Mouse (Mus musculus) neural tube, embryonic 15.5 days (tissue): ENCODE results near the gene BC048562. TPM values are rescaled to one million over a fixed set of nuclear protein-coding genes. Genes with fewer than 3 reads are reported as not detected.

Source experiments
- ATAC-seq: fragments of 200-750 bp; cut with Nextera tagmentation; 2 replicates; pipeline ENCODE4 v1.8.0; 2017; ENCODE audit warnings: mild to moderate bottlenecking, moderate TSS enrichment, moderate library complexity; ENCODE audit not compliant: low FRiP score
- H3K27ac ChIP-seq: fragments of 300-500 bp; sonication (generic); replicated peaks from 2 replicates; pipeline ENCODE4 v1.5.1; 2015; ENCODE audit warnings: mild to moderate bottlenecking, inconsistent platforms
- H3K27me3 ChIP-seq: fragments of 300-500 bp; sonication (generic); replicated peaks from 2 replicates; pipeline ENCODE4 v1.6.1; 2015; ENCODE audit warnings: inconsistent platforms
- H3K36me3 ChIP-seq: fragments of 300-500 bp; sonication (generic); 2 replicates; pipeline ENCODE4 v1.6.1; 2015; ENCODE audit warnings: inconsistent platforms
- H3K4me1 ChIP-seq: fragments of 300-500 bp; sonication (generic); 2 replicates; pipeline ENCODE4 v1.6.1; 2015; ENCODE audit warnings: inconsistent platforms
- H3K4me2 ChIP-seq: fragments of 300-500 bp; sonication (generic); 2 replicates; pipeline ENCODE4 v1.6.1; 2015; ENCODE audit warnings: inconsistent platforms, mild to moderate bottlenecking, moderate library complexity
- H3K4me3 ChIP-seq: fragments of 300-500 bp; sonication (generic); replicated peaks from 2 replicates; pipeline ENCODE4 v1.5.1; 2015; ENCODE audit warnings: mild to moderate bottlenecking, inconsistent platforms
- H3K9ac ChIP-seq: fragments of 300-500 bp; sonication (generic); replicated peaks from 2 replicates; pipeline ENCODE4 v1.6.1; 2015; ENCODE audit warnings: mild to moderate bottlenecking, inconsistent platforms
- H3K9me3 ChIP-seq: fragments of 300-500 bp; sonication (generic); replicated peaks from 2 replicates; pipeline ENCODE4 v1.6.1; 2016; ENCODE audit warnings: inconsistent platforms
- WGBS: fragments of 180-500 bp; shearing (Covaris S2); methylation state at CpG from one replicate; pipeline ENCODE4 v1.1.7; 2015; ENCODE audit warnings: mixed read lengths; 5-methylcytosine and 5-hydroxymethylcytosine counted together
- polyA plus RNA-seq: library from polyadenylated mRNA; unstranded; fragments of >200 nt; fragmentation: Nextera tagmentation; extraction: Ambion mirVana; gene quantifications from 2 replicates; pipeline ENCODE4 v1.2.1, GENCODE M21; 2015

The BC048562 gene
- polyA plus RNA-seq, result not detected in 2 replicates

- no peak within 1 kb of the TSS for H3K4me2 ChIP-seq
- H3K9me3 ChIP-seq, result no peaks in the 10 kb centered on the region
- WGBS, result 41% methylated on average over 3 of the region's 3 CpGs
- no peak within 1 kb of the TSS for H3K27ac ChIP-seq
- no peaks in the 10 kb centered on the region for H3K36me3 ChIP-seq
- 0 out of 2 replicates have a peak, but pooled peaks cover 8% of the 10 kb centered on the region for H3K4me1 ChIP-seq
- no peak within 1 kb of the TSS for H3K4me3 ChIP-seq
- H3K27me3 ChIP-seq, result no peaks in the 10 kb centered on the region
- no peak for ATAC-seq
- H3K9ac ChIP-seq, result no peak within 1 kb of the TSS
These were observed at the start of gene BC048562 for GRCm38 (mm10) chr9:108436182-108436581. Gene BC048562, plus strand, starts transcription at chr9:108436482.

- Histone ChIP-seq H3K27ac (no peak overlapping the region), H3K4me2 (no peak overlapping the region), H3K27me3 (no peaks in the 10 kb centered on the region), H3K36me3 (peaks cover 90% of the 10 kb centered on the region), H3K4me3 (no peak overlapping the region), H3K9me3 (no peaks in the 10 kb centered on the region), H3K9ac (no peak overlapping the region), H3K4me1 (no peaks in the 10 kb centered on the region)
- ATAC-seq, result no peak
- 88% methylated on average over 4 of the region's 4 CpGs for WGBS
These were observed 49.5 kb upstream of the BC048562 start for GRCm38 (mm10) chr9:108386816-108387215.

DNA sequence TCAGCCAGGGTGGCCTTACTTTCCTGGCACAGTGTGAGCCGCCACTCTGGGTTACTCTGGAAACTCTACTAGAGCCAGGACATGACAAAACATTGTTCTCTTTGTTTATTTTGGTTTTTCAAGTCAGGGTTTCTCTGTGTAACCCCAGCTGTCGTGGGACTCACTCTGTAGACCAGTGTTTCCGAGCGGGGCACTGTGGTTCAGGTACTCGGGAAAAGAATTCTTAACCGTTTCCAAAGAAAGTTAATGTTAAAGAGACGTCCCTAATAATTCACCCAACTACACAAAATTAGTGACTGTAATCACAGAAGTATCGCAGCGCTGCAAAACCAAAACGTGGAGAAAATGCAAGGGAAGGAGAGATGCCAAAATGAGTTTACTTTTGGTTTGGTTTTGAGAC lies 47.7 kb upstream of the BC048562 start:
- no peaks in the 10 kb centered on the region for H3K9me3 ChIP-seq
- H3K27me3 ChIP-seq, result no peaks in the 10 kb centered on the region
- peaks cover 90% of the 10 kb centered on the region for H3K36me3 ChIP-seq
- no peak overlapping the region for H3K4me3 ChIP-seq
- H3K27ac ChIP-seq, result no peak overlapping the region
- WGBS, result 84% methylated on average over 10 of the region's 10 CpGs
- no peak overlapping the region for H3K4me2 ChIP-seq
- H3K4me1 ChIP-seq, result no peaks in the 10 kb centered on the region
- no peak overlapping the region for H3K9ac ChIP-seq
- ATAC-seq, result no peak

GRCm38 (mm10) chr9:108389220-108389619 lies 47.1 kb upstream of the BC048562 start:
- H3K4me2 ChIP-seq, result no peak overlapping the region
- H3K9me3 ChIP-seq, result no peaks in the 10 kb centered on the region
- no peak overlapping the region for H3K9ac ChIP-seq
- no peak overlapping the region for H3K27ac ChIP-seq
- 86% methylated on average over 6 of the region's 6 CpGs for WGBS
- no peak overlapping the region for H3K4me3 ChIP-seq
- ATAC-seq, result no peak
- peaks cover 84% of the 10 kb centered on the region for H3K36me3 ChIP-seq
- no peaks in the 10 kb centered on the region for H3K4me1 ChIP-seq
- no peaks in the 10 kb centered on the region for H3K27me3 ChIP-seq

DNA sequence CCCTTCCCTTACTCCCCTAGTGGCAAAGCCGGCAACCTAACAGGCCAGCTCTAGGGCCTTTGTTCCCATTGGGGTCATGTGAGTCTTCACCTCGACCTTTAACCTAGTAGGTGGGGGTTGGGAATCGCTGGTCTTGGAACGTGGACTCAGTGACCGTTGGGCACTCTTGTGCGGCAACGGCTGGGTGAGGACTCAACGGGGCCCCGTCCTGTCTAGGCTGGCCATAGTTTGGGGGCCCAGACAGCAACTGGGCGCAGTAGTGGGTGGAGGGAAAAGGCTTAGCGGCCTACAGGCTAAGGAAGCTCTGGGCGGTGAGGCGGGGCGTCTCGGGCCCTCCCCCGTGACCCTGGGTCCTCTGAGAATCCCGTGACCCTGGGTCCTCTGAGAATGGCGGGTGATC lies 43.6 kb upstream of the BC048562 start, which contains the start of gene 1700102P08Rik:
1700102P08Rik (plus strand) TSS at position 130 of the 400 bp plus-strand sequence.
- Histone ChIP-seq H3K4me2 (no peak within 1 kb of the TSS), H3K36me3 (peaks cover 55% of the 10 kb centered on the region), H3K4me1 (no peaks in the 10 kb centered on the region), H3K9ac (no peak within 1 kb of the TSS), H3K9me3 (no peaks in the 10 kb centered on the region), H3K4me3 (no peak within 1 kb of the TSS), H3K27ac (no peak within 1 kb of the TSS), H3K27me3 (no peaks in the 10 kb centered on the region)
- 68% methylated on average over 18 of the region's 18 CpGs for WGBS
- no peak for ATAC-seq

GRCm38 (mm10) chr9:108394191-108394590 lies 42.1 kb upstream of the BC048562 start:
- Histone ChIP-seq H3K27ac (no peak overlapping the region), H3K4me3 (no peak overlapping the region), H3K4me1 (no peaks in the 10 kb centered on the region), H3K27me3 (no peaks in the 10 kb centered on the region), H3K9me3 (no peaks in the 10 kb centered on the region), H3K4me2 (no peak overlapping the region), H3K36me3 (peaks cover 40% of the 10 kb centered on the region), H3K9ac (no peak overlapping the region)
- 96% methylated on average over 6 of the region's 6 CpGs for WGBS
- ATAC-seq, result no peak

DNA sequence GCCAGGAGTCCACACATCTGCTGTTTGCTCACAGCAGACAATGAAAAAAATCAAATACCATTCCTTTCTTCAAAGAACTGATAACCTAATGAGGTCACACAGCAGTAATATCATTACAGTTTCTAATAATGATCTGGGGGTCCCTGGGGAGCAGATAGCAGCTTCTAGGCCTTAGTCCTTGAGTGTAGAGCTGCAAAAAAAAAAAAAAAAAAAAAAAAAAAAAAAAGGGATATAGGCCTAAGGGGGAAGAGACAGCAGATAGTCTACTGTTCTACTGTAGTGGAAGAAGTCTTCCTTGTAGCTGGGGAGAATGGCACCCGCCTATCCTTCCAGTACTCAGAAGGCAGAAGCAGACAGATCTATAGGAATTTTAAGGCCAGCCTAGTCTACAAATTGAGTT lies 40.9 kb upstream of the BC048562 start:
- Histone ChIP-seq H3K4me2 (no peak overlapping the region), H3K9me3 (no peaks in the 10 kb centered on the region), H3K9ac (no peak overlapping the region), H3K4me3 (no peak overlapping the region), H3K27ac (no peak overlapping the region), H3K27me3 (no peaks in the 10 kb centered on the region), H3K4me1 (no peaks in the 10 kb centered on the region), H3K36me3 (peaks cover 30% of the 10 kb centered on the region)
- ATAC-seq, result no peak
- 97% methylated on average over 1 of the region's 1 CpGs for WGBS

GRCm38 (mm10) chr9:108398324-108398723 lies 38.0 kb upstream of the BC048562 start:
- Histone ChIP-seq H3K27me3 (no peaks in the 10 kb centered on the region), H3K36me3 (peaks cover 1% of the 10 kb centered on the region), H3K9ac (no peak overlapping the region), H3K9me3 (no peaks in the 10 kb centered on the region), H3K27ac (no peak overlapping the region), H3K4me1 (peaks cover 11% of the 10 kb centered on the region), H3K4me2 (no peak overlapping the region), H3K4me3 (no peak overlapping the region)
- no peak for ATAC-seq
- WGBS, result 95% methylated on average over 3 of the region's 3 CpGs

DNA sequence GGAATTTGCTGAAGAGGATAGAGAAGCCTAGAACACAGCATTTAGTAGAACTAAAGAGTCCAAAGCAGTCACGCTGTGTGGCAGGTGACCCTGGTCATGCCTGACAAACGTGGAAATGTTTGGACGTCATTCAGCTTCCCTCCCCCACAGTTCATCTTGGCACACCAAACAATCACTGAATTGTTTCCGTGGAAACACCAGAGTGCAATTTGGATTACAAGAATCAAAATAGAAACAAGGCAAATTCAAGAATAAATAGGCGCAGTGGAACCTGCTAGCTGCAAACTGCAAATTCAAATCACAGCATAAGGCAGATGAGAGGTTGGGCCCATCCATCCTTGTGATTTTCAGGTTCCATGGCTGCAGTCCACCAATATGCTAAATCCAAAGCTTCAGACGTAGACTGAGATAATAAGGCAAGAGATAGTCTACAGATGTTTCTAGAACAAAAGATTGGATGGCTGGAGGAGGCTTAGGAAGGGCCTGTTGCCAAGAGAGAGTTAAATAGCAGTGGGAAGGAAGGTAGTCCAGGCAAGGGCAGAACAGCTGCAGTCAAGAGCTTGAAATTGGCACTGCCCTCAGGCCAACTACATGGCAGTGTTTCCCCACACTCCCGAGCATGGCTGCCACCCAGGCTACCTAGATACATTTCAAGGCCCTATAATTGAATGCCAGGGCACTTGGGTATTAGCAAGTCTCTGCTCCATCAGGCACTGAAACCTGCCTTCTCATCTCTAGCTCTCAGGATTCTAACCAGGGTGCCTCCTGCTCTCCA lies 34.9 kb upstream of the BC048562 start:
- peak overlapping the region; percentile 56 for H3K27ac ChIP-seq
- no peaks in the 10 kb centered on the region for H3K9me3 ChIP-seq
- no peak overlapping the region for H3K4me2 ChIP-seq
- H3K4me1 ChIP-seq, result peaks cover 11% of the 10 kb centered on the region
- H3K36me3 ChIP-seq, result no peaks in the 10 kb centered on the region
- WGBS, result 39% methylated on average over 7 of the region's 7 CpGs
- no peak overlapping the region for H3K9ac ChIP-seq
- ATAC-seq, result no peak
- H3K27me3 ChIP-seq, result no peaks in the 10 kb centered on the region
- H3K4me3 ChIP-seq, result no peak overlapping the region

- no peaks in the 10 kb centered on the region for H3K36me3 ChIP-seq
- H3K4me3 ChIP-seq, result no peak overlapping the region
These were observed 33.2 kb upstream of the BC048562 start for GRCm38 (mm10) chr9:108403081-108403480.

DNA sequence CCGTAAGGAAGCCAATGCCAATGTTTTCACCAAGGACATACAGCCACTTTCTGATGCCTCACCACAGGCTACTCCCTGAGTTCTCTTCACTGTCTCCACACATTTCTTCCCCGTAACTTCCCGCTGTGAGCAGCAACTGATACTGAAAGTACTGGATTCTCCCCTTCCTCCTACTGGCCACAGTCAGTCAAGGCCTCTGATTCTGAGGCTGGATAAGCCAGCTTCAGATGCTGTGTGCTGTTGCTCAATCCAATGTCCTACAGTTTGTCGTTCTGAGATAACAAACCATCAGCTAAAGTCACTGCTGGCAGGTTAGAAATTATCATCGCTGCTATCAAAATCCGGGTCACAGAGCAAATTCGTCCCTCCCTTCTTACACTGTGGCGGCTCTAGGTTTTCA lies 31.8 kb upstream of the BC048562 start:
- no peak overlapping the region for H3K27ac ChIP-seq
- ATAC-seq, result no peak
- peaks cover 11% of the 10 kb centered on the region for H3K4me1 ChIP-seq
- no peak overlapping the region for H3K4me2 ChIP-seq
- no peak overlapping the region for H3K4me3 ChIP-seq
- H3K36me3 ChIP-seq, result no peaks in the 10 kb centered on the region
- no peaks in the 10 kb centered on the region for H3K9me3 ChIP-seq
- no peak overlapping the region for H3K9ac ChIP-seq
- 86% methylated on average over 8 of the region's 8 CpGs for WGBS
- no peaks in the 10 kb centered on the region for H3K27me3 ChIP-seq

More at GRCm38 (mm10) chr9:108403081-108403480, 33.2 kb upstream of the BC048562 start:
- H3K27ac ChIP-seq, result no peak overlapping the region
- H3K27me3 ChIP-seq, result no peaks in the 10 kb centered on the region
- H3K4me2 ChIP-seq, result no peak overlapping the region
- no peaks in the 10 kb centered on the region for H3K9me3 ChIP-seq
- H3K9ac ChIP-seq, result no peak overlapping the region
- peaks cover 11% of the 10 kb centered on the region for H3K4me1 ChIP-seq
- 89% methylated on average over 4 of the region's 4 CpGs for WGBS
- no peak for ATAC-seq

DNA sequence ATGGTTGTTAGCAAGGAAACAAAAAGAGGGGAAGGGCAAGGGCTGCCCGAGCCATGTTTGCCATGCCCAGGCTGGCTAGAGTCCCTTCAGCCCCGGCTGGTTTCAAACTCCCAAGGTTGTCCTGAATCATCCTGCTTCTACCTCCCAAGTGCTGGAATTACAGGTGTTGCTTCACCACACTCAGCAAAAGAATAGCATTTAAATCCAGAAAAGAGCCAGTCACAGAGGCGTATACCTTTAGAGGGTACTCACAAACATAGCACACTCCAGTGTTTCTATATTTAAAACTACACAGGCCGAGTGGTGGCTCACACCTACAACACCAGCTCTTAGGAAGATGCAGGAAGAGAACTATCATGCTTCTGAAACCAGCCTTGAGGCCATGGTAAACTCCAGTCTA lies 26.7 kb upstream of the BC048562 start:
- no peak for ATAC-seq
- H3K4me2 ChIP-seq, result no peak overlapping the region
- H3K4me1 ChIP-seq, result no peaks in the 10 kb centered on the region
- 95% methylated on average over 4 of the region's 4 CpGs for WGBS
- no peaks in the 10 kb centered on the region for H3K9me3 ChIP-seq
- no peaks in the 10 kb centered on the region for H3K36me3 ChIP-seq
- no peak overlapping the region for H3K27ac ChIP-seq
- no peak overlapping the region for H3K9ac ChIP-seq
- H3K27me3 ChIP-seq, result no peaks in the 10 kb centered on the region
- no peak overlapping the region for H3K4me3 ChIP-seq
